Mouse (Mus musculus) forebrain, embryonic 14.5 days (tissue): Measurements from ENCODE around the gene Mgat5. TPM values are rescaled to one million over a fixed set of nuclear protein-coding genes. Genes with fewer than 3 reads are reported as not detected.
A peak's percentile ranks its signal among the peaks of the same experiment; 100 is the strongest.

Source experiments
- ATAC-seq: fragments of 200-750 bp; cut with Nextera tagmentation; 2 replicates; pipeline ENCODE4 v1.8.0; 2017; ENCODE audit warnings: mild to moderate bottlenecking, moderate library complexity
- DNase-seq: peaks from one replicate; pipeline ENCODE4 v3.0.0-alpha.2; 2015; ENCODE audit warnings: low spot score
- H3K27ac ChIP-seq: fragments of 300-500 bp; sonication (generic); 2 replicates; pipeline ENCODE4 v1.5.1; 2014; ENCODE audit warnings: low read depth, mild to moderate bottlenecking, control low read depth, low read length, moderate library complexity
- H3K27me3 ChIP-seq: fragments of 300-500 bp; sonication (generic); replicated peaks from 2 replicates; pipeline ENCODE4 v1.6.1; 2014; ENCODE audit warnings: low read length, control low read depth, mixed read lengths; ENCODE audit not compliant: control insufficient read depth, insufficient read depth
- H3K36me3 ChIP-seq: fragments of 300-500 bp; sonication (generic); 2 replicates; pipeline ENCODE4 v1.6.1; 2014; ENCODE audit warnings: low read length, control low read depth; ENCODE audit not compliant: control insufficient read depth, insufficient read depth
- H3K4me1 ChIP-seq: fragments of 300-500 bp; sonication (generic); 2 replicates; pipeline ENCODE4 v1.6.1; 2014; ENCODE audit warnings: antibody characterized with exemption, low read length, control low read depth; ENCODE audit not compliant: control insufficient read depth, insufficient read depth
- H3K4me2 ChIP-seq: fragments of 300-500 bp; sonication (generic); 2 replicates; pipeline ENCODE4 v1.6.1; 2014; ENCODE audit warnings: mild to moderate bottlenecking, control low read depth, low read length
- H3K4me3 ChIP-seq: fragments of 300-500 bp; sonication (generic); 2 replicates; pipeline ENCODE4 v1.5.1; 2014; ENCODE audit warnings: low read depth, low read length, control low read depth
- H3K9ac ChIP-seq: fragments of 300-500 bp; sonication (generic); 2 replicates; pipeline ENCODE4 v1.6.1; 2014; ENCODE audit warnings: mild to moderate bottlenecking, low read length, control low read depth, moderate library complexity
- H3K9me3 ChIP-seq: fragments of 300-500 bp; sonication (generic); replicated peaks from 2 replicates; pipeline ENCODE4 v1.6.1; 2016; ENCODE audit warnings: low read length, control low read depth, mixed read lengths; ENCODE audit not compliant: control insufficient read depth
- WGBS: fragments of 180-500 bp; shearing (Covaris S2); extraction: QIAGEN DNeasy Blood & Tissue Kit; methylation state at CpG from one replicate; pipeline ENCODE4 v1.1.7; 2014; 5-methylcytosine and 5-hydroxymethylcytosine counted together
- polyA plus RNA-seq: library from polyadenylated mRNA; unstranded; fragments of >200 nt; fragmentation: Nextera tagmentation; extraction: Ambion mirVana; gene quantifications from 2 replicates; pipeline ENCODE4 v1.2.1, GENCODE M21; 2014

The Mgat5 gene
- polyA plus RNA-seq, 1 experiment from 2014 or later: 11.4 TPM

- ATAC-seq (no peak), DNase-seq (no peak)
- Histone ChIP-seq H3K27ac (no peak overlapping the region), H3K27me3 (no peaks in the 10 kb centered on the region), H3K9ac (no peak overlapping the region), H3K36me3 (peaks cover 5% of the 10 kb centered on the region; the same call in 1 of the 2 replicates), H3K9me3 (no peaks in the 10 kb centered on the region), H3K4me1 (no peaks in the 10 kb centered on the region), H3K4me3 (no peak overlapping the region), H3K4me2 (no peak overlapping the region)
- WGBS: 98% methylated on average over 3 of the region's 3 CpGs
Measured at GRCm38 (mm10) chr1:127278067-127278466, 73.3 kb downstream of the Mgat5 start.

- no peak overlapping the region for H3K27ac ChIP-seq
- no peak overlapping the region for H3K4me2 ChIP-seq
- DNase-seq: no peak
- H3K4me3 ChIP-seq: no peak overlapping the region
- H3K36me3 ChIP-seq: no peaks in the 10 kb centered on the region
- H3K9me3 ChIP-seq: no peaks in the 10 kb centered on the region
- H3K9ac ChIP-seq: no peak overlapping the region
- ATAC-seq: no peak
- no peaks in the 10 kb centered on the region for H3K27me3 ChIP-seq
- WGBS: 95% methylated on average over 1 of the region's 1 CpGs
- H3K4me1 ChIP-seq: no peaks in the 10 kb centered on the region
Measured at GRCm38 (mm10) chr1:127280256-127280655, 75.4 kb downstream of the Mgat5 start.

- 28% methylated on average over 3 of the region's 3 CpGs for WGBS
- no peaks in the 10 kb centered on the region for H3K27me3 ChIP-seq
- H3K4me3 ChIP-seq: no peak overlapping the region
- H3K4me2 ChIP-seq: no peak overlapping the region
- H3K36me3 ChIP-seq: no peaks in the 10 kb centered on the region
- no peaks in the 10 kb centered on the region for H3K4me1 ChIP-seq
- ATAC-seq: peak; percentile 55; the same call in 1 of the 2 replicates
- H3K9ac ChIP-seq: no peak overlapping the region
- H3K9me3 ChIP-seq: no peaks in the 10 kb centered on the region
- peak; percentile 40 for DNase-seq
- H3K27ac ChIP-seq: no peak overlapping the region
Measured at GRCm38 (mm10) chr1:127284975-127285374, 80.2 kb downstream of the Mgat5 start.

- Histone ChIP-seq H3K4me3 (no peak overlapping the region), H3K27me3 (no peaks in the 10 kb centered on the region), H3K4me2 (no peak overlapping the region), H3K36me3 (no peaks in the 10 kb centered on the region), H3K27ac (no peak overlapping the region), H3K4me1 (no peaks in the 10 kb centered on the region), H3K9ac (no peak overlapping the region), H3K9me3 (no peaks in the 10 kb centered on the region)
- DNase-seq: no peak
- no peak for ATAC-seq
- 96% methylated on average over 6 of the region's 6 CpGs for WGBS
Measured at GRCm38 (mm10) chr1:127287505-127287904, 82.7 kb downstream of the Mgat5 start.

- H3K4me1 ChIP-seq: no peaks in the 10 kb centered on the region
- H3K36me3 ChIP-seq: no peaks in the 10 kb centered on the region
- H3K4me3 ChIP-seq: no peak overlapping the region
- no peaks in the 10 kb centered on the region for H3K9me3 ChIP-seq
- no peak overlapping the region for H3K9ac ChIP-seq
- no peak overlapping the region for H3K4me2 ChIP-seq
- no peak for ATAC-seq
- H3K27me3 ChIP-seq: no peaks in the 10 kb centered on the region
- no peak for DNase-seq
- 65% methylated on average over 9 of the region's 9 CpGs for WGBS
- no peak overlapping the region for H3K27ac ChIP-seq
Measured at GRCm38 (mm10) chr1:127290879-127291278, 86.1 kb downstream of the Mgat5 start.

- no peak overlapping the region for H3K27ac ChIP-seq
- H3K4me2 ChIP-seq: no peak overlapping the region
- ATAC-seq: no peak
- H3K4me1 ChIP-seq: no peaks in the 10 kb centered on the region
- H3K9ac ChIP-seq: no peak overlapping the region
- no peaks in the 10 kb centered on the region for H3K36me3 ChIP-seq
- no peaks in the 10 kb centered on the region for H3K9me3 ChIP-seq
- H3K4me3 ChIP-seq: no peak overlapping the region
- no peak for DNase-seq
- no peaks in the 10 kb centered on the region for H3K27me3 ChIP-seq
Measured at GRCm38 (mm10) chr1:127291721-127292120, 86.9 kb downstream of the Mgat5 start.

- Histone ChIP-seq H3K27me3 (no peaks in the 10 kb centered on the region), H3K9me3 (no peaks in the 10 kb centered on the region), H3K4me1 (no peaks in the 10 kb centered on the region), H3K36me3 (no peaks in the 10 kb centered on the region), H3K27ac (no peak overlapping the region), H3K4me2 (no peak overlapping the region), H3K9ac (no peak overlapping the region), H3K4me3 (no peak overlapping the region)
- WGBS: 77% methylated on average over 5 of the region's 5 CpGs
- ATAC-seq (no peak), DNase-seq (no peak)
Measured at GRCm38 (mm10) chr1:127293286-127293685, 88.5 kb downstream of the Mgat5 start.

GRCm38 (mm10) chr1:127296815-127297214, 92.0 kb downstream of the Mgat5 start:
- no peak for ATAC-seq
- WGBS: 94% methylated on average over 3 of the region's 3 CpGs
- no peaks in the 10 kb centered on the region for H3K9me3 ChIP-seq
- H3K27me3 ChIP-seq: no peaks in the 10 kb centered on the region
- no peak overlapping the region for H3K4me3 ChIP-seq
- no peak overlapping the region for H3K27ac ChIP-seq
- DNase-seq: no peak
- no peaks in the 10 kb centered on the region for H3K36me3 ChIP-seq
- no peaks in the 10 kb centered on the region for H3K4me1 ChIP-seq
- H3K4me2 ChIP-seq: no peak overlapping the region
- H3K9ac ChIP-seq: no peak overlapping the region

GRCm38 (mm10) chr1:127299774-127300173, 95.0 kb downstream of the Mgat5 start:
- Histone ChIP-seq H3K9me3 (no peaks in the 10 kb centered on the region), H3K4me3 (no peak overlapping the region), H3K9ac (no peak overlapping the region), H3K27ac (no peak overlapping the region), H3K4me2 (no peak overlapping the region), H3K4me1 (no peaks in the 10 kb centered on the region), H3K27me3 (no peaks in the 10 kb centered on the region), H3K36me3 (no peaks in the 10 kb centered on the region)
- ATAC-seq (no peak), DNase-seq (no peak)
- WGBS: 89% methylated on average over 1 of the region's 1 CpGs
